Mouse (Mus musculus): Measurements from ENCODE around the gene Endou. TPM values are rescaled to one million over a fixed set of nuclear protein-coding genes. Genes with fewer than 3 reads are reported as not detected.
"Not testable (repeated sequence)": the region's sequence is repeated elsewhere in the genome, so short reads cannot be mapped to it uniquely, and the experiment has no call there.

The Endou gene
- polyA plus RNA-seq, 1 experiment, result 4.0 TPM

DNA sequence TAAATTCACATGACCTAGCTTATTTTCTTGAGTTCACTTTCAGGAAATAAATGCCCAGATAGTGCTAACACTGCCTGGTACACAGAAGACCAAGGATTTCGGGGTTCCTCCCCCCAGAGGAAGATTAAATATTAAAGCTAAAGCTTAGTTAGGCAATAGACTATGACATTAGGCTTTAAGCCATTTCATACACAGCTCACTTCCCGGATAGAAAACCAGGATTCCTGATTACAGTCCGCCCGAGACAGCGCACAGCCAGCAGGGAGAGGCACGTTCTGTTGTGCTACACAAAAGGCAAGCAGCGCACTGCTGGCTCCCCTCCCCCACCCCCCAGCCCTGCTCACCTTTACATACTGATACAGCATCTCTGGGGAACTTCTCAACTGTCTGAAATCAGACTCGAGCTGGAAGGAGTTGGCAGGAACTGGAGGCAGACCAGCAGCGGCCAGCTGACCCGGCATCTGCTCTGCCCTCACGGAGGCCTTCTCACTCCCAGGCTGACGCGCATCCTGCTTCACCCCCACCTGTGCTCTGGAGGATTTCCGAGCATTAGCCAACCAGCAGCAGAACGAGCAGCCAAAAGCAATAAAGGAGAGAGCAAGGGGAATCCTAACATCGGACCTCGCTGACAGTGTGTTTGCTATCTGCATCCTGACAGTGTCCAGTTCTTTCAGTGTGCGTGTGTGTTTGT lies 51.0 kb downstream of the Endou start:
- Histone ChIP-seq H3K4me3 (ENCODE audit: insufficient read depth, low read length) (no peak overlapping the region), H3K27ac (ENCODE audit: insufficient read depth, low read length) (no peak overlapping the region), H3K4me1 (ENCODE audit: control insufficient read depth, insufficient read depth, low read length) (no peaks in the 10 kb centered on the region)
- TF ChIP-seq POLR2A (IDR thresholded peaks at IDR 0.05; ENCODE audit: extremely low read depth, insufficient read depth, low read length), result no peak
- no peak for TF ChIP-seq CTCF (IDR thresholded peaks at IDR 0.05; ENCODE audit: extremely low read depth, insufficient read depth, low read length)

DNA sequence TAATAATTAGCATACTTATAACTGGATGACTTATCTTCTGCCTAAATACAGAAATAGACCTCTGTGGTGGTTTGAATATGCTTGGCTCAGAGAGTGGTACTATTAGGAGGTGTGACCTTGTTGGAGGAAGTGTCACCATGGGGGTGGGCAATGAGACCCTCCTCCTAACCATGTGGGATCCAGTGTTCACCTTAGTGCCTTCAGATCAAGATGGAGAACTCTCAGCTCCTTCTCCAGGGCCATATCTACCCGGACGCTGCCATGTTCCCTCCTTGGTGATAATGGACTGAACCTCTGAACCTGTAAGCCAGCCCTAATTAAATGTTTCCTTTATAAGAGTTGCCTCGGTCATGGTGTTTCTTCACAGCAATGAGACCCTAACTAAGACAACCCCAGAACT lies 53.8 kb downstream of the Endou start:
- H3K4me1 ChIP-seq (ENCODE audit: control insufficient read depth, insufficient read depth, low read length), result no peaks in the 10 kb centered on the region
- no peak overlapping the region for H3K4me3 ChIP-seq (ENCODE audit: insufficient read depth, low read length)
- TF ChIP-seq POLR2A (IDR thresholded peaks at IDR 0.05; ENCODE audit: extremely low read depth, insufficient read depth, low read length), result no peak
- TF ChIP-seq CTCF (IDR thresholded peaks at IDR 0.05; ENCODE audit: extremely low read depth, insufficient read depth, low read length), result no peak
- H3K27ac ChIP-seq (ENCODE audit: insufficient read depth, low read length), result no peak overlapping the region

- Histone ChIP-seq H3K4me3 (ENCODE audit: insufficient read depth, low read length) (no peak overlapping the region), H3K27ac (ENCODE audit: insufficient read depth, low read length) (no peak overlapping the region), H3K4me1 (ENCODE audit: control insufficient read depth, insufficient read depth, low read length) (no peaks in the 10 kb centered on the region)
- TF ChIP-seq CTCF (IDR thresholded peaks at IDR 0.05; ENCODE audit: extremely low read depth, insufficient read depth, low read length) (no peak), POLR2A (IDR thresholded peaks at IDR 0.05; ENCODE audit: extremely low read depth, insufficient read depth, low read length) (no peak)
Observed at GRCm38 (mm10) chr15:97675927-97676326, 55.2 kb downstream of the Endou start.

DNA sequence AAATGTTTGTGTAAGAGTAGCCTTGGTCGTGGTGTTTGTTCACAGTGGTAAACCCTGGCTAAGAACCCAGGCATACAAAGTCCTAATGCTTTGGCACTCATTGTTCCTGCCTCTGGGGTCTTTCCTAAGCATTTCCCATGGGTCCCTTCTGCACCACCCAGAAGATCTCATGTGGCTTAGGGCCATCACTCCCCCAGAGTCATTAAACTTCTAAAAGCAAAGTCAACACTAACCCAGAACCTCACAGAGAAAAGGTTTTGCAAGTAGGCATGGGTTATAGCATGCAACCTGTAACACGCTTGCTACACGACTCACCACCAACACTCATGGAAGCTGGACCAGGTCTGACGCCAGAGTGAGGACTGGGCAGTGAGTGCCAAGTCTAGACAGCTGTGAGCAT lies 56.7 kb downstream of the Endou start:
- no peaks in the 10 kb centered on the region for H3K4me1 ChIP-seq (ENCODE audit: control insufficient read depth, insufficient read depth, low read length)
- no peak overlapping the region for H3K4me3 ChIP-seq (ENCODE audit: insufficient read depth, low read length)
- no peak overlapping the region for H3K27ac ChIP-seq (ENCODE audit: insufficient read depth, low read length)
- TF ChIP-seq POLR2A (IDR thresholded peaks at IDR 0.05; ENCODE audit: extremely low read depth, insufficient read depth, low read length), result no peak
- TF ChIP-seq CTCF (IDR thresholded peaks at IDR 0.05; ENCODE audit: extremely low read depth, insufficient read depth, low read length), result no peak

DNA sequence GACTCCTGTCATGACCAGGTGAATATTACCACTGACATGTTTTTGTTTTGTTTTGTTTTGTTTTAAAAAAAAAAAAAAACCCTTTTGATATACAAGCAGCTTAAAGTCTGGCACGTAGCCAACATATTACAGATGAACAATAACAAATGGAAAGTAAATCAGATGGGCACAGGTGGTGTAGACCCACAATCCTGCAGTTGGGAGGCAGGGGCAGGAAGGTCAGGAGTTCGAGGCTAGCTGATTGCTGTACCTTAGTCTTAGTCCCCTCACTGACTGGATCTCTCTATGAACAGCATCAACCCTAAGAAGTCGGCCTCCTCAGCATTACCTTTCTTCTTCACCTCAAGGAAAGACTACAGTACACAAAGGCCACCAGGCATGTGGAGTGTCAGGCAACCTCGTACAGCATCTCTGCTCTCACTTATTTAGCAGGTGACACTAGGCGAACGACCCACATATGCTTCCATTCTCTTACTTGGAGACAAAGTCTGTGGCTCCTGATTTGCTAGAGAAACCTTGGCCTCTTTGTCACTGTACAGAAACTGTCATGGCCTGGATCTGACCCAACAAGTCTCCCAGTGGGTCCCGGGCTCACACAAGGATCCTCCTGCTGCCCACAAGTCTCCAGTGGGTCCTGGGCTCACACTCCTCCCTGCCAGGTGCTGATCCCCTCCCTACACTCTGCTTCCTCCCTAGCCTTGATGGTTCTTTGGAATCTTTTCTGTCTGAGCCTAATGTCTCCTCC lies 57.7 kb downstream of the Endou start:
- no peak overlapping the region for H3K4me3 ChIP-seq (ENCODE audit: insufficient read depth, low read length)
- H3K27ac ChIP-seq (ENCODE audit: insufficient read depth, low read length), result no peak overlapping the region
- no peaks in the 10 kb centered on the region for H3K4me1 ChIP-seq (ENCODE audit: control insufficient read depth, insufficient read depth, low read length)
- TF ChIP-seq CTCF (IDR thresholded peaks at IDR 0.05; ENCODE audit: extremely low read depth, insufficient read depth, low read length) (no peak), POLR2A (IDR thresholded peaks at IDR 0.05; ENCODE audit: extremely low read depth, insufficient read depth, low read length) (no peak)

DNA sequence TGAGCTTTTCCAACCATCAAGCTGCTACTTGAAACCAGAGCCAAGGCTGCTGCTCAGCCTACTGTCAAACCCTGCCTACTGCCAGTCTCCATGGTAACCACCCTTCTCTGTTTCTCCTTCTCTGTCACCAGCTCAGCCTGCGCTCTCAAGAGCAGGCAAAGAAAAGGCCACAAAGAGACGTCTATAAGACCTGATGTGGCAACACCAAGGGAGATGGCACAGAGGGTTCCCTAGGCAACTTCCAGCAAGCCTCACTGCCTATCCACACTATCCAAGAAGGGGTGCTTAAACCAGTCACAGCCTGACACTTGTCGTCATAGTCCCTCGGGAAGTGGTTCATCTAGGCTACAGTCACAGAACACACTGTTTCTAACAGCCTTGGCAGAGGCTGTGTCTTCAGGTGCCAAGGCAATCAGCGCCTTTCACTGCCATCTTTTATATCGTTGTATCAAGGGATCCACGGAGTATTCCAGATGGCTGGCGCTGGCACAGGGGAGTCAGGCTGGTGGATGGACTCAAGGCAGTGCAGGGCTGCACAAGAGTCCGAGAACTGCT lies 58.9 kb downstream of the Endou start:
- TF ChIP-seq POLR2A (IDR thresholded peaks at IDR 0.05; ENCODE audit: extremely low read depth, insufficient read depth, low read length) (no peak), CTCF (IDR thresholded peaks at IDR 0.05; ENCODE audit: extremely low read depth, insufficient read depth, low read length) (no peak)
- peak overlapping the region; percentile 5 for H3K27ac ChIP-seq (ENCODE audit: insufficient read depth, low read length)
- no peaks in the 10 kb centered on the region for H3K4me1 ChIP-seq (ENCODE audit: control insufficient read depth, insufficient read depth, low read length)
- no peak overlapping the region for H3K4me3 ChIP-seq (ENCODE audit: insufficient read depth, low read length)

DNA sequence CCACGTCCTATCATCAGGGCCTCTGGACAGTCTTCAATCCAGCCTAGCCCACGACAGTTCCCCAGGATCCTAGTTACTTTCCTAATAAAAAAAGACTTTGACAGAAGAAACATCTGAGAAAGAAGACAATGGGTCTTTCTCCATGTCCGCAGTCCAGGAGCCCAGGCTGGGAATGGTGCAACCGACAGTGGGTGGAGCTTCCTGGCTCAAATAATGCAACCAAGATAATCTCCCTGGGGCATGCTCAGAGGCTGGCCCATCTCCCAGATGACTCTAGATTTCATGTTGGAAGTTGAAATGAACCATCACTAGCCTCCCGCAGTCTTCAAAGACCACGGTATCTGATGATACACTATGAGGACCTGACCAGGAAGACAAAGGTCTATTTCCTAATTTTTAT lies 60.6 kb downstream of the Endou start:
- Histone ChIP-seq H3K27ac (ENCODE audit: insufficient read depth, low read length) (no peak overlapping the region), H3K4me3 (ENCODE audit: insufficient read depth, low read length) (no peak overlapping the region), H3K4me1 (ENCODE audit: control insufficient read depth, insufficient read depth, low read length) (no peaks in the 10 kb centered on the region)
- TF ChIP-seq POLR2A (IDR thresholded peaks at IDR 0.05; ENCODE audit: extremely low read depth, insufficient read depth, low read length), result no peak
- no peak for TF ChIP-seq CTCF (IDR thresholded peaks at IDR 0.05; ENCODE audit: extremely low read depth, insufficient read depth, low read length)

GRCm38 (mm10) chr15:97668158-97668877 lies 62.8 kb downstream of the Endou start:
- not testable (repeated sequence) for H3K4me3 ChIP-seq (ENCODE audit: insufficient read depth, low read length); H3K27ac ChIP-seq (ENCODE audit: insufficient read depth, low read length); H3K4me1 ChIP-seq (ENCODE audit: control insufficient read depth, insufficient read depth, low read length)

DNA sequence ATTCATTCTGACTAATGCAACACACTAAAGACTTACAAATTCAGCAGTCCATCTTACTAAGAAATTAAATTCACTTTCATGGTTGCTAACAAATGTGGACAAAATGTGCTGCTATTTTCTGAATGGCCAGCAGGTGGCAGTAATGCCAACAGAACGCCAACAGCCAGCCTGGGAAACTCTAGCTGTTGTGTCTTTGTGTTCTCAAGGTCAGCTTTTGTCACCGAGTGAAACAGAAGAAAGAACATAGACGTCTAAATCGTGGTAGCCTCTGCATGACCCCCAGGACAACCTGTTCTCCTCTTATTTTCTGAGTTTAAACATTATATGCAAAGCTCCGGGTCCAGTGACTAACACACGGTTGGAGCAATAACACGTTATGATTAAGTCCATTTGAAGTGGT lies 63.7 kb downstream of the Endou start:
- no peak overlapping the region for H3K4me3 ChIP-seq (ENCODE audit: insufficient read depth, low read length)
- TF ChIP-seq CTCF (IDR thresholded peaks at IDR 0.05; ENCODE audit: extremely low read depth, insufficient read depth, low read length) (peak; percentile 65), POLR2A (IDR thresholded peaks at IDR 0.05; ENCODE audit: extremely low read depth, insufficient read depth, low read length) (no peak)
- H3K4me1 ChIP-seq (ENCODE audit: control insufficient read depth, insufficient read depth, low read length), result no peaks in the 10 kb centered on the region
- no peak overlapping the region for H3K27ac ChIP-seq (ENCODE audit: insufficient read depth, low read length)
